Mouse (Mus musculus) layer of hippocampus, postnatal 10 days (tissue): Measurements from ENCODE around the gene Wt1. TPM values are rescaled to one million over a fixed set of nuclear protein-coding genes. Genes with fewer than 3 reads are reported as not detected.

Experiments
- DNase-seq, 2 experiments: peaks; one replicate each; pipeline ENCODE4 v3.0.0; 2021; ENCODE audit warnings: low spot score in 2 of 2
- long read RNA-seq: library from polyadenylated mRNA; stranded (forward); transcript quantifications from one replicate; pipeline ENCODE4 v2.0.0, GENCODE M21; 2023
- total RNA-seq, 2 experiments: library from RNA; stranded (reverse); gene quantifications; 2 replicates each; pipeline ENCODE4 v1.2.3; 2021

Wt1 gene
- total RNA-seq: under 1 TPM; 0.18 to 0.39 TPM
- long read RNA-seq: 0 reads

GRCm38 (mm10) chr2:105126279-105126678 lies at the start of gene Wt1:
Wt1 (plus strand) TSS chr2:105126529.
- DNase-seq: no peak

GRCm38 (mm10) chr2:105077151-105077550 lies 49.2 kb upstream of the Wt1 start:
- DNase-seq: no peak

GRCm38 (mm10) chr2:105082256-105082790 lies 44.0 kb upstream of the Wt1 start:
- DNase-seq: no peak

GRCm38 (mm10) chr2:105084035-105084434 lies 42.3 kb upstream of the Wt1 start:
- DNase-seq: no peak

- no peak for DNase-seq
Measured at GRCm38 (mm10) chr2:105086081-105086480, 40.2 kb upstream of the Wt1 start.

GRCm38 (mm10) chr2:105088005-105088404 lies 38.3 kb upstream of the Wt1 start:
- no peak for DNase-seq

GRCm38 (mm10) chr2:105089083-105089482 lies 37.2 kb upstream of the Wt1 start:
- no peak for DNase-seq

GRCm38 (mm10) chr2:105089581-105090508 lies 36.5 kb upstream of the Wt1 start:
- peak in 1 of 2 experiments; percentile 14 for DNase-seq

GRCm38 (mm10) chr2:105090991-105091390 lies 35.3 kb upstream of the Wt1 start:
- no peak for DNase-seq

- no peak for DNase-seq
Measured at GRCm38 (mm10) chr2:105091718-105092117, 34.6 kb upstream of the Wt1 start, which contains the start of gene Gm11060. Gm11060 (plus strand) TSS chr2:105092018.

- DNase-seq: no peak
Measured at GRCm38 (mm10) chr2:105097294-105097953, 28.9 kb upstream of the Wt1 start.

GRCm38 (mm10) chr2:105099410-105099809 lies 26.9 kb upstream of the Wt1 start:
- DNase-seq: no peak

GRCm38 (mm10) chr2:105100541-105100940 lies 25.8 kb upstream of the Wt1 start:
- DNase-seq: no peak

GRCm38 (mm10) chr2:105108703-105109158 lies 17.6 kb upstream of the Wt1 start:
- DNase-seq: peak; percentile 79 to 85

- no peak for DNase-seq
Measured at GRCm38 (mm10) chr2:105114074-105114473, 12.3 kb upstream of the Wt1 start.

GRCm38 (mm10) chr2:105117669-105118068 lies 8.7 kb upstream of the Wt1 start:
- DNase-seq: no peak

GRCm38 (mm10) chr2:105122216-105122615 lies 4.1 kb upstream of the Wt1 start:
- DNase-seq: no peak

GRCm38 (mm10) chr2:105122886-105123285 lies 3.4 kb upstream of the Wt1 start:
- DNase-seq: no peak

GRCm38 (mm10) chr2:105123431-105123830 lies 2.9 kb upstream of the Wt1 start:
- DNase-seq: no peak

GRCm38 (mm10) chr2:105123881-105124280 lies 2.4 kb upstream of the Wt1 start:
- no peak for DNase-seq

- DNase-seq: no peak
Measured at GRCm38 (mm10) chr2:105124391-105124790, 1.9 kb upstream of the Wt1 start.

- DNase-seq: no peak
Measured at GRCm38 (mm10) chr2:105125205-105125604, 1.1 kb upstream of the Wt1 start.
